Mouse (Mus musculus) kidney, postnatal 14 days (tissue): ENCODE data around the gene Ints2.

Source experiments
- DNase-seq: peaks from one replicate; pipeline ENCODE4 v3.0.0; 2022; ENCODE audit warnings: mixed read lengths

The Ints2 gene

DNA sequence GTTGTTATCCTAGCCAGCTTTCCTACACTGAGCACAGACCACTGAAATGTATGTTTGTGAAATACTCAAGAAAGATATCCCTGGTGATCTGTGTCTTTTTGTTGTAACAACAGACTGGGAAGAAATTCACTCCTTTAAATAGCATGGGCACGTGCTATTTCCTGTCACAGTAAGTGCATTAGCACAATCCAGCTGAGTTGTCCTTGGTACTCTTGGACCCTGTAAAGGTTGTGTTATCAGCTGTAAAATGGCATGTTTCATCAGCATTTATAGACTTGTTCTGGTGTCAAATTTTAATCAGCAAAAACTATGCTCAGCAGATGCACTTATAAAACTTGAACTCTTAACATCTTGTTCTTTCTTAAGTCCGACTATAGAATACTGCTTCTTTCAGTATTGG is 86.6 kb downstream of the Ints2 start:
- no peak for DNase-seq
